Mouse (Mus musculus): ENCODE results near the gene Evc.

Evc gene

DNA sequence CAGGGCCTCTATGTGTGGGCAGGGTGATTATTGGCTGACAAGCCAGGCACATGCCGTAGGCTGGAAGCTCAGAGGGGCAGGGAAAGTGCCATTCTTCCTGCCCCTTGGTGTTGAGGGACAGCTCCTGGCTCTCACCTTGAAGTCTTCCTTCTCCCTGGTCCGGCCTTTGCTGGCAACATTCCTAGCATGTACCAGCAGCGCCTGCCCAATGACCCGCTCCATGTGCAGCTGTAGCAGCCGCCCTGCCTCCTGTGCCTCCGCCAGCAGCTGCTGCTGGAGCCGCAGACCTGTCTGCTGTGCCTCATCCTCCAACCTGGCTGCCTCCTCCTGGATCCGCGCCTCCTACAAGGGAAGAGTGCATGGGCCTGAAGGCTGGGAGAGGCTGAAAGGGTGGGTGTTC, 26.7 kb downstream of the Evc start:
- in situ Hi-C loops (cut with MboI): no loop called here

DNA sequence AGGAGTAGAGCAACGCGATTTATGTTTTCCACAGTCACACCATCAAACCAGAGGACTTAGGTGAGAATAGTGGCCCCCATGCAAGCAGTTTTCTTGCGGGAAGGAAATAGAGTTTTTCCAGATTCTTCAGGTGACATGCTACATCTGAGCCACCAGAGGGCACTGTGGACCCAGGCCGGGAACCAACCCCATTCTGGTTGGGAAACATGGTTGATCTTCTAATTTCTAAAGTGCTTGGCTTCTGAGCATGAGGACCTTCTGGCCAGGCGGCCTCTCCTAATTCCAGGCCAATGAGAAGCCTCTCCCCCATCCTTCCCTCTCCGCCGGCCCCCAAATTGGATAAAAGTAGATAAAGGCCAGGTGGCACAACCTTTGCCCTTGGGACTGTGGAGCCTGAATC, 38.3 kb downstream of the Evc start:
- in situ Hi-C loops (cut with MboI): no loop called here

- in situ Hi-C loops (cut with MboI): no loop called here
Observed at GRCm38 (mm10) chr5:37296717-37297116, 40.0 kb downstream of the Evc start.

GRCm38 (mm10) chr5:37290983-37291382, 45.7 kb downstream of the Evc start:
- in situ Hi-C loops (cut with MboI): no loop called here

DNA sequence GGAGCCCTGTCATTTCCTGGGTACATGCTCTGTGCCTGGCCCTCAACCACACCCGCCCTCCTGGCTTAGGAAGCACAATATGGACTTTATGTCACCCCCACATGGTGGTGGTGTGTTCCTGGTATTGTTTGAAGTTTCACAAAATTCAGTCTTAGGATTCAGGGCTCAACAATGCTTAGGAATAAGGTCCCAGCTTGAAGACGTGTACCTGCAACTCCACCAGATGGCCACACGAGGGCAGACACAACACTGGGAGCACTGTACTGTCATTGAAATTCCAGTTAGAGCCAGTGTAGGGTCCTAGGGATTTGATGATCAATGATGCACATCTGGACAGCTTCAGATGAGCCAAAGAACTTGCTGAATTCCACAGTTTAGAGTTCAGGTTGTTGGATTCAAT, 47.5 kb downstream of the Evc start:
- in situ Hi-C loops (cut with MboI): no loop called here

DNA sequence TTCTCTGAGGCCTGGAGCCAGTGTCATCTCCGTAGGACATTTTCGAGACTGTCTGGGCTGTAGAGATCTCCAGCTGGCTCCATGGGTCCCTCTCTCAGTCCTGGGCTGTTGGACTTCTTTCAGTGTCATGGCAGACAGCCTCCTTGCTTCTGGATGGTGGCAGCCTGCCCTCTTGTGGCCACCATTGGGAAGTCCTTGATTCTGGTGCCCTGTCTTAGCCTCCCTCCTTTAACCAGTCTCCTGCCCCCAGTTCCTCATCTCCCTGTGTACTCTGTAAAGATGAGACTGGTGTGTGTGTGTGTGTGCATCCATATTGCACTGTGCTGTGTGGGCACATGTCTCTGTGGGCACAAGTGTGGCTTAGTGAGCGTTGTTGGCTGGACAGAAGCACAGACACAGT, 48.3 kb downstream of the Evc start:
- in situ Hi-C loops (cut with MboI): no loop called here

- in situ Hi-C loops (cut with MboI): no loop called here
Observed at GRCm38 (mm10) chr5:37281021-37281420, 55.7 kb downstream of the Evc start.

DNA sequence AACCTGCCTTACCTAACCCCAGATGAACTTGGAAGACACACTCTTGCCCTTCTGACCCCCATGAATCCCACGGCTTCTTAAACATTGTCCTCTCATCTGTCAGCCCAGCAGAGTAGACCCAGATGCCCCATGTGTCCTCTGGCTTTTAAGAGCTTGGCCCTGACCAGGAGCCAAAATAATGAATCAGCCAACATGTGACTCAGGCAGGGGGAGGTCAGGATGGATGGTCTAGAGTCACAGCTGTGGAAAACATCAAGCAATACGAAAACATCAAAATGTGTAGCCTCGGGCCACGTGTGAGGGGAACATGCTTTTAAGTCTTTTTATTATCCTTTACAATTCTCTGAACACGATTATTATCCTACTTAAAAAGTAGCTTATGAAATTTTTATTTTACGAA, 72.9 kb downstream of the Evc start:
- in situ Hi-C loops (cut with MboI): no loop called here

- in situ Hi-C loops (cut with MboI): no loop called here
Observed at GRCm38 (mm10) chr5:37261734-37262133, 75.0 kb downstream of the Evc start.

- in situ Hi-C loops (cut with MboI): no loop called here
Observed at GRCm38 (mm10) chr5:37257243-37257642, 79.5 kb downstream of the Evc start.

- in situ Hi-C loops (cut with MboI): no loop called here
Observed at GRCm38 (mm10) chr5:37256823-37257222, 79.9 kb downstream of the Evc start.

- in situ Hi-C loops (cut with MboI): no loop called here
Observed at GRCm38 (mm10) chr5:37254523-37254922, 82.2 kb downstream of the Evc start.

DNA sequence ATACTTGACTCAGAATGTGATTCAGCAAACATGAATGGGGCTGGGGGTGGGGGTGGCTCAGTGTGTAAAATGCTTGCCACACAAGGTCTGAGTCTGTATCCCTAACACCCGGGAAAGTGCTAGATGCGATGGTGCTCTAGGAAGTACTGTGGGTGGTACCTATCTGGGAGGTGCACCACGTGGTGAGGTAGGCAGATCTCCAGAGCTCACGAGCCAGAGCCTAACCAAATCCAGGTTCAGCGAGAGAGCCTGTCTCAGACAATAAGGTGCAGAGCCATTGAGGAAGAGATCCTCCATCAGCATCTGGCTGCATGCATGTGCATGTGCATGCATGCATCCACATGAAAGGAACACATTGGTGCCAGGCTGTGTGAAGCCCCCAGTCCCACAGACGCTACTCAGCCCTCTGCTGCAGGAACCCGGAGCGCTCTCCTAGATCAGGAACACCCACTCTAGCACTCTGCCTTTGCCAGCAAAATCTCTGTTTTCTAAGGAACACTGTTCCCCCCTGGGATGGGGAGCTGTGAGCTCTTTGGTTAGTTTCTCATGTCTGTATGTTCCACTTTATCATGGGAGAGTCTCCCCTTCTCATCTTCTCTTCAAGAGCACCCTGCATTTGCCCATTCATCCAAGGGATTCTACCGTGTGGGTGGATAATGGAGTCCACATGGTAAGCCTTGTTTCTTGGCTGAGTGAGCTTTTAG, 84.4 kb downstream of the Evc start:
- in situ Hi-C loops (cut with MboI): no loop called here

DNA sequence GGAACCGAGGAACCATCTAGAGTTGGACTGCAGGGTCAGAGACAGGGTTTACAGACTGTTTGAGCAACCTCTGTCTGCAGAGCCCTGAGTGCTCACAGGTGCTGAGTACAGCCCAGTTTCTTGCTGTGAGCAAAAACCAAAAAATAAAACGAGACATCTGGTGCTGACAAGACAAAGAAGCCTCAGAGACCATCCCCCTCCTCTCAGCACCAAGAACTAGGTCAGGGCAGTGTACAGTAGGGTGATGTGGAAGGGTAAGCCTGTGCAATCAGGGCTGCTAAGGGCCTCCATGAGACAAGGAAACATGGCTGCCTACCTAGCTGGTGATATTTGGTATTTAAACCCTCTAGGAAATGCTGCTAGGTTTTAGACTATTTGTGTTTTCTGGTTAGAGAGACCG, 85.1 kb downstream of the Evc start:
- in situ Hi-C loops (cut with MboI): no loop called here

- in situ Hi-C loops (cut with MboI): no loop called here
Observed at GRCm38 (mm10) chr5:37248870-37249269, 87.8 kb downstream of the Evc start.

GRCm38 (mm10) chr5:37247456-37247855, 89.2 kb downstream of the Evc start:
- in situ Hi-C loops (cut with MboI): no loop called here

DNA sequence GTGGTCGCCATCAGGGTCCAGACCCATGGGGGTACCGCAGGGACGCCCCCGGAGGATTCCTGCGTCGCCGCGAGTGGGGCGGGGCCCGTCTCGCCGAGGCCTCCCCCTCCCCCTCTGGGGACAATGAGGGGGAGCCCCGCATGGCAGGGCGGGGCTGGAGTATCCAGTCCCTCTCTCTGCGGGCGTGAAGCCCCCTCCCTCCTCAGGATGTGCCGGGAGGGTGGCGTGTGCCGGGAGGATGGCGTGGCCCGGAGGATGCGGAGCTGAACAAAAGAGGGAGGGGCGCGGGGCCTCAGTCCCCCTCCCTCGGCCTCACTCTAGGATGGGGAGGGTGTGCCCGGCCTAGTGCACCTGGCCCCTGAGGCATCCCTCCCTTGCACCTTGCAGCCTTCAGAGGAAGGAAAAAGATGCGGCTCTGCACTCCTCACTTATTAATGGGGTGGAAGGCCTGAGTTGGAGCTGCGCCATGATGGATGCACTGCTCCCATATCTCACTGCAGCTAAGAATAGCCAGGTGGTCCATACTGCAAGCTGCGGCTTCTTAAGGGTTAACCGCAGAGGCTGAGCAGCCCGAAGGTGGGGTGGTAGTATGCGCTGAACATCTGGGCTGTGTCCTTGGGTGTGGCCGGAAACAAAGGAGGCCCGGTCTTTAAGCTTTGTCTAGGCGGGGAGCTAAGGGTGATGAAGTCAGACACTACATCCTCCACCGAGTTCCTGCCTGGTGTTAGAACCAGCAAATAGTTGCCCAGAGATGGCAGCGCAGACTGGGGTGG, 90.4 kb downstream of the Evc start:
- in situ Hi-C loops (cut with MboI): no loop called here

DNA sequence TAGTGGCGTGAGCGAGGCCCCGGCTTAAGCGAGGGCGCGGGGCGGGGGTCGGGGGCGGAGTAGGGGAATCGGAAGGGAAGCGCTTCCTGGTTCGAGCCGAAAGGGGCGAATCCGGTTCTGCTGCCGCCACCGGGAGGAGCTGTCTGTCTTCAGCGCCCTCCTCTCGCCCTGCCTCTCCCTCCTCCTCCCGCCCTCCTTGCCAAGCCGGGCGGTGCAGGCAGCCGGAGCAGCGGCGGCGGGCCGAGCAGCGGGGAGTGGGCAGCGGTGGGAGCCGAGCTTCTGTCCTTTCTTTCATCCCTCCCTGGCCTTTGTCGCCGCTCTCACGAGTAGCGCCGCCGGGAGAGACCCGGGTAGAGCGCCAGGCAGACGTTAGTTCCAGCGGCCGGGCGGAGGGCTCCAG, 91.0 kb downstream of the Evc start:
- in situ Hi-C loops (cut with MboI): no loop called here

- in situ Hi-C loops (cut with MboI): no loop called here
Observed at GRCm38 (mm10) chr5:37244666-37245242, 91.9 kb downstream of the Evc start.

DNA sequence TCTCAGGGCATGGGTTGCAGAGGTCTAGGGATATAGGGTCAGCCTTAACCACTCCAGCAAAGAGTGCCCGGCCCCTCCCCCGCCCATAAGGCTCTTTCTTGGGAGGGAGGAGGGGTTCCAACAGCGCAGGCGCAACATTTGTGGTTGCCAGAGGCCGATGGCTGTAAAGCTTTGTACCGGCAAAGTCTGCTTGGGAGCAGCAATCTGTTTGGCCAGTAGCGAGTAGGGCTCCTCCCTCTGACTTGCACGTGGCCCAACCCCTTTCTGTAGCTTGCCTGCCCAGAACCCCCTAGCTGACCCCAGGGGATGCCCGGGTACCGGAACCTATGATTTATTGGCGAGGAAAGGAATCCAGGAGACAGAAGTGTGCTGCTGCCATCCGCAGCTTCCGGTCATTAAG, 92.5 kb downstream of the Evc start:
- in situ Hi-C loops (cut with MboI): no loop called here

- in situ Hi-C loops (cut with MboI): no loop called here
Observed at GRCm38 (mm10) chr5:37243169-37243886, 93.4 kb downstream of the Evc start.

DNA sequence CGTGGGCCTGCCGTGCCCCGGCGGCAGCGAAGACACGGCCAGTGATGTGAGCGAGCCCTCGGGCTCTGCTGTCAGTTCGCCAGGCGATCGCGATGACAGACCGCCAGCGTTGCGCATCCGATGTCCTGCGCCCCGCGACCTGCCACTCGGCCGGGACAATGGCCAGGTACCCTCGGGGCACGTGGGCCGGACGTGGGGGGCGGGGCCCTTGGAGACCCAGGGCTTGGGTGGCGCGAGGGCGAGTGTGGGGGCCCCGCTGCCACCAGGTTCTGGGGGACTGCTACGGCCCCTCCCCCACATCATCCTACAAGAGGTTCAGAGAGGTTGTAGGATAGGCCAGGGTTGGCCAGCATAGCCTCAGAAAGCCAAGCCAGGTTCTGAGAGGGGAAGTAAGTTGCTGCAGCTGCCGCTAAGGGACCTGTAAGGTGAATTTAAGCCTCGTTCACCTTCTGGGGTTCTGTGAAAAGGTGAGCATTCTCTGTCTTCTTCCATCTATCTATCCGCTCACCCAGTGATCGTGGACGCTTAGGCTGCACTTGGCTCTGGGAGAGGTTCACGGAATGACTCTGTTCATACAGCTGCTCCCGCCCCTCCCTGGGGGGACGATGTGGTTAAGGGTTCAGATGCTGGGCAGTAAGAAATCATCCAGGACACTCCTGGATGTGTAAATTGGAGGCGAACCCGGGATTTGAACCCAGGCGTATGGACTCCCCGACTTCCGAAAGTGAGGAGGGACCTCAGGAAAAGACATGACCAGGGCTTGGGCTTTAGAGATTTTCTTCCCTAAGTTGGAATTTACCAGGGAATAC, 94.1 kb downstream of the Evc start:
- in situ Hi-C loops (cut with MboI): no loop called here
